Mouse (Mus musculus): ENCODE data around the gene Sept4. TPM values are rescaled to one million over a fixed set of nuclear protein-coding genes. Genes with fewer than 3 reads are reported as not detected.

Sept4 gene
- total and polyA plus RNA-seq, 2 experiments from 2014 or later, result 39.6 to 54.9 TPM

- Histone ChIP-seq H3K4me2 (ENCODE audit: low read depth, low read length) (no peak overlapping the region), H3K9me3 (ENCODE audit: low read length) (no peaks in the 10 kb centered on the region), H3K4me1 (ENCODE audit: insufficient read depth, low read length) (no peaks in the 10 kb centered on the region), H3K36me3 (ENCODE audit: insufficient read depth, low read length) (no peaks in the 10 kb centered on the region), H3K27ac (no peak overlapping the region), H3K9ac (replicated peaks; ENCODE audit: low read length) (no peak overlapping the region), H3K4me3 (ENCODE audit: low read length) (no peak overlapping the region), H3K27me3 (ENCODE audit: insufficient read depth, low read length) (no peaks in the 10 kb centered on the region)
- TF ChIP-seq CTCF (IDR thresholded peaks at IDR 0.05; ENCODE audit: low read depth), result no peak
- no peak for DNase-seq (ENCODE audit: low spot score)
- ATAC-seq, result no peak
- 84% methylated on average over 6 of the region's 6 CpGs for WGBS
Measured at GRCm38 (mm10) chr11:87583291-87584034, 14.8 kb downstream of the Sept4 start.

DNA sequence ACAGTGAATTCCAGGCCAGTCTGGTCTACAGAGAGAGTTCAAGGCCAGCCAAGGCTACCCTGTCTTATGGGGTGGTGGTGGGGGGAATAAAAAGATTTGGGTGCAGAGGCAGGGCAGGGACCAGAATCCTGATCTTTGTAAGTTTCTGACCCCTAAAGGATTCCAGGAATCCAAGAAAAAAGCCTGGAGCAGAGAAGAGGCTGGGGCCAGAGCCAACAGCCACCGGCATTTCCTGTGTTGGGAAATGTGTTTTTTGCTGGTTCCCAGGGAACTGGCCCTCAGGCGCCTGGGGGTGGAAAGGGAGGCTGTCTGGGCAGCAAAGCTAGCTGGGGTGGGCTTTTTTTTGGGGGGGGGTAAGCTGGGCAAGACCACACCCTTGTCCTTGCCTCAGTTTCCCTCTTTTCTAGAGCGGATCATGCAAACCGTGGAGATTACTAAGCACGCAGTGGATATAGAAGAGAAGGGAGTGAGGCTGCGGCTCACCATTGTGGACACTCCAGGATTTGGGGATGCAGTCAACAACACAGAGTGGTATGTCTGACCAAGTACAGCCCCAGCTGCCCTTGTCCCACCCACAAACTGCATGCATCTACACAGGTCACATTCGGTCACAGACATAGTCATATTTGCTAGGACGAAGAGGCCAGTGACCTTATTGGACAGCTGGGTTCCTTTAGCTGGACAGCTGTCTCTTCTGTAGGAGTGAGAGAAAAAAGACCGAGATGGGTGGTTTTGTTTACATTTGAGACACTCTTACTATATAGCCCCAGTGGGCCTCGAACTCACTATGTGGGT, 16.2 kb downstream of the Sept4 start:
- Histone ChIP-seq H3K4me1 (ENCODE audit: insufficient read depth, low read length) (0 out of 2 replicates have a peak, but pooled peaks cover 2% of the 10 kb centered on the region), H3K9me3 (ENCODE audit: low read length) (no peaks in the 10 kb centered on the region), H3K4me2 (ENCODE audit: low read depth, low read length) (no peak overlapping the region), H3K4me3 (ENCODE audit: low read length) (no peak overlapping the region), H3K36me3 (ENCODE audit: insufficient read depth, low read length) (no peaks in the 10 kb centered on the region), H3K27me3 (ENCODE audit: insufficient read depth, low read length) (no peaks in the 10 kb centered on the region), H3K27ac (no peak overlapping the region), H3K9ac (replicated peaks; ENCODE audit: low read length) (no peak overlapping the region)
- DNase-seq (ENCODE audit: low spot score), result no peak
- ATAC-seq, result no peak
- no peak for TF ChIP-seq CTCF (IDR thresholded peaks at IDR 0.05; ENCODE audit: low read depth)
- 84% methylated on average over 10 of the region's 10 CpGs for WGBS

DNA sequence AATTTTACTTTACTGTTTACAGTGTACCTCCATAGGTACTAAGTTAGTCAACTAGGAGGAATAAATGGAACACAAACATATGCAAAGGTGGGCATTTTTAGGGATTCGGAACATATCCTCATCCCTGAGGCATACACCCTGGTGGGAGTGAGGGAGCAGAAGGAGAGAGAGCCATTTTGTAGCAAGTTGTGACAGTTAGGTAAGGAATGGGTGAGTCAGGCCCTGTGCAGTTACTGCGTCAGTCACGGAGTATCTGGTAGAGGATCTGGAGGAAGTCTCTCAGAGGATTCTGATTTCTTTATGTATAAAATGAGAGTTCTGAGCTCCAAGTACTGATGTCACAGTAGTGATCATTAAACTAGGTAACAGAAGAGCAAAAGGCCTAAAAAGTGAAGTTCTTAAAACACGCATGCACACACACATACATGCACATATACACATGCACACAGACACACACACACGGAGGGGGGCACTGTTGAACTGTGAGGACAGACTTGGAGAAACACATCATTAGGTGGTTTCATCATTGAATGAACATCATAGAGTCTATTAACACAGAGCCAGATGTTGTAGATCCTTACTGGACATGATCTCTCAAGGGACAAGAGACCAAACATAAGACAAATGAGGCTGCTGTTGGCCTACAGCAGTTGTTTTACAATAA, 18.6 kb downstream of the Sept4 start:
- no peak overlapping the region for H3K9ac ChIP-seq (replicated peaks; ENCODE audit: low read length)
- H3K9me3 ChIP-seq (ENCODE audit: low read length), result no peaks in the 10 kb centered on the region
- no peak for ATAC-seq
- H3K27ac ChIP-seq, result no peak overlapping the region
- WGBS, result 92% methylated on average over 5 of the region's 5 CpGs
- peaks cover 11% of the 10 kb centered on the region for H3K4me1 ChIP-seq (ENCODE audit: insufficient read depth, low read length)
- H3K27me3 ChIP-seq (ENCODE audit: insufficient read depth, low read length), result no peaks in the 10 kb centered on the region
- H3K4me3 ChIP-seq (ENCODE audit: low read length), result no peak overlapping the region
- H3K4me2 ChIP-seq (ENCODE audit: low read depth, low read length), result no peak overlapping the region
- DNase-seq (ENCODE audit: low spot score), result no peak
- TF ChIP-seq CTCF (IDR thresholded peaks at IDR 0.05; ENCODE audit: low read depth), result no peak
- no peaks in the 10 kb centered on the region for H3K36me3 ChIP-seq (ENCODE audit: insufficient read depth, low read length)

GRCm38 (mm10) chr11:87589605-87590004, 20.9 kb downstream of the Sept4 start:
- no peaks in the 10 kb centered on the region for H3K27me3 ChIP-seq (ENCODE audit: insufficient read depth, low read length)
- H3K4me1 ChIP-seq (ENCODE audit: insufficient read depth, low read length), result peaks cover 17% of the 10 kb centered on the region
- no peak overlapping the region for H3K4me2 ChIP-seq (ENCODE audit: low read depth, low read length)
- H3K4me3 ChIP-seq (ENCODE audit: low read length), result no peak overlapping the region
- DNase-seq (ENCODE audit: low spot score) (no peak), ATAC-seq (no peak)
- no peaks in the 10 kb centered on the region for H3K9me3 ChIP-seq (ENCODE audit: low read length)
- no peak overlapping the region for H3K27ac ChIP-seq
- no peaks in the 10 kb centered on the region for H3K36me3 ChIP-seq (ENCODE audit: insufficient read depth, low read length)
- peak overlapping the region; percentile 82; the same call in 1 of the 2 replicates for H3K9ac ChIP-seq (replicated peaks; ENCODE audit: low read length)
- 86% methylated on average over 8 of the region's 8 CpGs for WGBS
- no peak for TF ChIP-seq CTCF (IDR thresholded peaks at IDR 0.05; ENCODE audit: low read depth)

DNA sequence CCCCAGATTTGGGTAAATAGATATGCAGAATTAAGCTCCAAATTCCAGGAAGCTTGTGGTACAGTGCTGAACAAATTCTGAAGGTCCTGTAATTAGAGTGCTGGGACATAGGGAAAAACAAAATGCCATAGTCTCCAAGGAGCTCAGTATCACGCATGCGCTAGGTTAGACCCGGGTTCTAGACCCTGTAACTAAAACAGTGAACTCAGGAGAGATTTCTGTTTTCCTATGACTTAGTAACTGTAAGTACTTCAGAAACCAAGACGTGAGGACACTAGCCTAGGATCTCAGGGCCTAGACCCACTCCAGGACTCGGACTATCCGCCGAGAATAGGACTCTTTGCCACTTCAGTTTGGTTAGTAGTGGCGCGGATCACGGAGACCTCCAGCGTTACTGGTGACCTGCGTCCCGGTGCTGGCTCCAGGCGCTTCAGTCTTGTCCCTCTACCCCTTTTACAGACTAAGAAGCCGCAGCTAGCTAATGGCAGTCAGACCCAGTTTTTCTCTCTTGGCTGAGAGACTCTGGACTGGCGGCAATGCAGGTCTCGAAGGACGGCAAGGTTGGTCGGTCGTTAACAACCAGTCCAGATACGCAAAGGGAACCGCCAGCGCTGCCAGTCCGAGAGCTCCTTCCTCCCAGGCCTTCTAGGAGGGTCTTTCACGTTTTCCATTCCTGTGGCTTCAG, 22.3 kb downstream of the Sept4 start:
- DNase-seq (ENCODE audit: low spot score), result peak; percentile 27
- H3K4me3 ChIP-seq (ENCODE audit: low read length), result peak overlapping the region; percentile 70
- no peak for ATAC-seq
- H3K9ac ChIP-seq (replicated peaks; ENCODE audit: low read length), result peak overlapping the region; percentile 82
- no peaks in the 10 kb centered on the region for H3K36me3 ChIP-seq (ENCODE audit: insufficient read depth, low read length)
- peak overlapping the region; percentile 93 for H3K27ac ChIP-seq
- WGBS, result 3% methylated on average over 25 of the region's 25 CpGs
- no peaks in the 10 kb centered on the region for H3K27me3 ChIP-seq (ENCODE audit: insufficient read depth, low read length)
- H3K4me2 ChIP-seq (ENCODE audit: low read depth, low read length), result peak overlapping the region; percentile 93
- no peak for TF ChIP-seq CTCF (IDR thresholded peaks at IDR 0.05; ENCODE audit: low read depth)
- peaks cover 24% of the 10 kb centered on the region for H3K4me1 ChIP-seq (ENCODE audit: insufficient read depth, low read length)
- no peaks in the 10 kb centered on the region for H3K9me3 ChIP-seq (ENCODE audit: low read length)

All from hindbrain, postnatal 0 days (tissue).